Mouse (Mus musculus): ENCODE results near the gene 6430548M08Rik. TPM values are rescaled to one million over a fixed set of nuclear protein-coding genes. Genes with fewer than 3 reads are reported as not detected.

6430548M08Rik gene
- polyA plus RNA-seq, 1 experiment from 2014 or later = 30.0 TPM

- Histone ChIP-seq H3K27me3 (no peaks in the 10 kb centered on the region), H3K4me2 (replicated peaks) (peak within 1 kb of the TSS; percentile 38), H3K27ac (replicated peaks) (peak within 1 kb of the TSS; percentile 67), H3K36me3 (no peaks in the 10 kb centered on the region), H3K4me3 (0 out of 2 replicates have a peak within 1 kb of the TSS, but pooled peaks have one; percentile 2), H3K9ac (replicated peaks) (0 out of 2 replicates have a peak within 1 kb of the TSS, but pooled peaks have one; percentile 12), H3K9me3 (no peaks in the 10 kb centered on the region), H3K4me1 (peaks cover 45% of the 10 kb centered on the region)
- WGBS = 1% methylated on average over 22 of the region's 26 CpGs
- peak; percentile 81 for ATAC-seq (replicated peaks)
Measured at GRCm38 (mm10) chr8:120177318-120178123, 63.6 kb downstream of the 6430548M08Rik start, which contains the start of gene Fam92b. TSS of gene Fam92b (minus strand) at chr8:120177466.

GRCm38 (mm10) chr8:120178124-120178514, 64.2 kb downstream of the 6430548M08Rik start:
- no peak for ATAC-seq (replicated peaks)
- Histone ChIP-seq H3K9ac (replicated peaks) (no peak overlapping the region), H3K4me1 (peaks cover 45% of the 10 kb centered on the region), H3K36me3 (no peaks in the 10 kb centered on the region), H3K27ac (replicated peaks) (0 out of 2 replicates have a peak overlapping the region, but pooled peaks have one; percentile 7), H3K9me3 (no peaks in the 10 kb centered on the region), H3K27me3 (no peaks in the 10 kb centered on the region), H3K4me2 (replicated peaks) (peak overlapping the region; percentile 38), H3K4me3 (no peak overlapping the region)
- WGBS = 4% methylated on average over 10 of the region's 10 CpGs

GRCm38 (mm10) chr8:120179027-120179431, 65.1 kb downstream of the 6430548M08Rik start:
- WGBS = under 1% methylated on average over 10 of the region's 10 CpGs
- no peaks in the 10 kb centered on the region for H3K36me3 ChIP-seq
- peak overlapping the region; percentile 58; the same call in 1 of the 2 replicates for H3K27ac ChIP-seq (replicated peaks)
- peaks cover 46% of the 10 kb centered on the region for H3K4me1 ChIP-seq
- no peaks in the 10 kb centered on the region for H3K27me3 ChIP-seq
- no peak overlapping the region for H3K4me3 ChIP-seq
- peak; percentile 69 for ATAC-seq (replicated peaks)
- H3K9ac ChIP-seq (replicated peaks) = 0 out of 2 replicates have a peak overlapping the region, but pooled peaks have one; percentile 13
- H3K9me3 ChIP-seq = no peaks in the 10 kb centered on the region
- peak overlapping the region; percentile 40 for H3K4me2 ChIP-seq (replicated peaks)

- Histone ChIP-seq H3K36me3 (no peaks in the 10 kb centered on the region), H3K4me2 (replicated peaks) (no peak overlapping the region), H3K4me3 (no peak overlapping the region), H3K27me3 (no peaks in the 10 kb centered on the region), H3K9ac (replicated peaks) (no peak overlapping the region), H3K9me3 (no peaks in the 10 kb centered on the region), H3K27ac (replicated peaks) (no peak overlapping the region), H3K4me1 (peaks cover 60% of the 10 kb centered on the region)
- 35% methylated on average over 7 of the region's 7 CpGs for WGBS
- ATAC-seq (replicated peaks) = no peak
Measured at GRCm38 (mm10) chr8:120180445-120180970, 66.6 kb downstream of the 6430548M08Rik start.

- Histone ChIP-seq H3K9me3 (no peaks in the 10 kb centered on the region), H3K9ac (replicated peaks) (no peak overlapping the region), H3K4me3 (no peak overlapping the region), H3K27ac (replicated peaks) (no peak overlapping the region), H3K4me1 (peaks cover 63% of the 10 kb centered on the region), H3K36me3 (no peaks in the 10 kb centered on the region), H3K4me2 (replicated peaks) (no peak overlapping the region), H3K27me3 (no peaks in the 10 kb centered on the region)
- 89% methylated on average over 5 of the region's 5 CpGs for WGBS
- ATAC-seq (replicated peaks) = no peak
Measured at GRCm38 (mm10) chr8:120181274-120181673, 67.3 kb downstream of the 6430548M08Rik start.

DNA sequence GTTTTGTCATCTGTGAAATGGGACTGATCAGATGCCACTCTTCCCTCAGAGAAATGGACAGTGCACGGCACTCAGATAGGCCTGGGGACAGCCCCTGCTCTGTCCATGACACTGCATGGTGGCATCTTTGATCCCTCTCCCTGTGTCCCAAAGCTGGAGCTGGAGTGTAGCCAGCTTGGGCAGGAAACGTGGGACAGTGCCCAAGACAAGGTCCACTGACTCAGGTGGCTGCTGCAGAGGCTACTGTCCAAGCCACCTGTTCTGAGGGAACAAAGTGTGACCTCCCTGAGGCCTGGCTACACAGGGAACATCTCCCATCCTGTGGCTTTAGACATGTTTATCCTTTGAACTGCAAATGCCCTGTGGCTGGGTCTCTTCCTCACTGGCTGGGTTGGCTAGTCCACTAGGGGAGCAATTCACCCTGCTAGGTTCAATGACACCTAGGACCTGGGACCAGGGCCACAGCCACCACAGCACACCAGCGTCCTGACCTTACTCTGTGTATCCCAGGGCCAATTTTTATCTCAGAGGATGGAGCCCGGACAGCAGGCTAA, 68.0 kb downstream of the 6430548M08Rik start:
- ATAC-seq (replicated peaks) = no peak
- H3K36me3 ChIP-seq = no peaks in the 10 kb centered on the region
- H3K27ac ChIP-seq (replicated peaks) = no peak overlapping the region
- no peaks in the 10 kb centered on the region for H3K9me3 ChIP-seq
- 89% methylated on average over 4 of the region's 4 CpGs for WGBS
- H3K4me3 ChIP-seq = no peak overlapping the region
- H3K4me1 ChIP-seq = peaks cover 63% of the 10 kb centered on the region
- no peak overlapping the region for H3K4me2 ChIP-seq (replicated peaks)
- H3K9ac ChIP-seq (replicated peaks) = no peak overlapping the region
- H3K27me3 ChIP-seq = no peaks in the 10 kb centered on the region

DNA sequence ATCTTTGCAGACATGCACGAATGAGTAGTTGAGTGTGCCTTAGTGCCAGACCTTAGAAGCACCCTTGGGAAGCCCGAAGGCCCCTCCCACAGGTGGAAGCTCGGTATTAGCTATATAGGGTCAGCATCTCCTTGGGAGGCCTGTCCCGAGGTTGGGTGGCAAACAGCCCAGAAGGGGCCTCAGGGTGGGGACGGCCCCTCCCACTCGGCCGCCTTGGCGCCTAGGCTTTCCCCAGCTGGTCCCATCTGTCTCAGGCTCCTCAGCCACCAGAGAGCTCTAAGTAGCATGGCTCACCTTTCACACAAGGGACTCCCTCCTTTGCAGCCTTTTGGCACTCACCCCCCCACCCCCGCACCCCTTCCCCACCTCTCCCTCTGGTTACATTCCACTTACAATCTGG, 70.4 kb downstream of the 6430548M08Rik start:
- ATAC-seq (replicated peaks) = no peak; the same call in 1 of the 2 replicates
- no peaks in the 10 kb centered on the region for H3K9me3 ChIP-seq
- H3K4me1 ChIP-seq = peaks cover 42% of the 10 kb centered on the region
- peak overlapping the region; percentile 27; the same call in 1 of the 2 replicates for H3K27ac ChIP-seq (replicated peaks)
- H3K9ac ChIP-seq (replicated peaks) = no peak overlapping the region
- H3K27me3 ChIP-seq = no peaks in the 10 kb centered on the region
- 28% methylated on average over 9 of the region's 9 CpGs for WGBS
- H3K36me3 ChIP-seq = no peaks in the 10 kb centered on the region
- H3K4me3 ChIP-seq = no peak overlapping the region
- no peak overlapping the region for H3K4me2 ChIP-seq (replicated peaks)

GRCm38 (mm10) chr8:120184850-120185792, 71.2 kb downstream of the 6430548M08Rik start:
- no peaks in the 10 kb centered on the region for H3K36me3 ChIP-seq
- no peaks in the 10 kb centered on the region for H3K27me3 ChIP-seq
- peak; percentile 27 for ATAC-seq (replicated peaks)
- no peak overlapping the region for H3K4me2 ChIP-seq (replicated peaks)
- no peak overlapping the region for H3K4me3 ChIP-seq
- peaks cover 35% of the 10 kb centered on the region for H3K4me1 ChIP-seq
- 14% methylated on average over 16 of the region's 17 CpGs for WGBS
- H3K9me3 ChIP-seq = no peaks in the 10 kb centered on the region
- peak overlapping the region; percentile 48 for H3K27ac ChIP-seq (replicated peaks)
- no peak overlapping the region for H3K9ac ChIP-seq (replicated peaks)

- H3K4me2 ChIP-seq (replicated peaks) = no peak overlapping the region
- H3K4me1 ChIP-seq = peaks cover 37% of the 10 kb centered on the region
- no peak overlapping the region for H3K27ac ChIP-seq (replicated peaks)
- WGBS = 63% methylated on average over 8 of the region's 8 CpGs
- H3K27me3 ChIP-seq = no peaks in the 10 kb centered on the region
- ATAC-seq (replicated peaks) = no peak
- no peak overlapping the region for H3K9ac ChIP-seq (replicated peaks)
- no peaks in the 10 kb centered on the region for H3K9me3 ChIP-seq
- H3K36me3 ChIP-seq = no peaks in the 10 kb centered on the region
- no peak overlapping the region for H3K4me3 ChIP-seq
Measured at GRCm38 (mm10) chr8:120186454-120186853, 72.5 kb downstream of the 6430548M08Rik start.

DNA sequence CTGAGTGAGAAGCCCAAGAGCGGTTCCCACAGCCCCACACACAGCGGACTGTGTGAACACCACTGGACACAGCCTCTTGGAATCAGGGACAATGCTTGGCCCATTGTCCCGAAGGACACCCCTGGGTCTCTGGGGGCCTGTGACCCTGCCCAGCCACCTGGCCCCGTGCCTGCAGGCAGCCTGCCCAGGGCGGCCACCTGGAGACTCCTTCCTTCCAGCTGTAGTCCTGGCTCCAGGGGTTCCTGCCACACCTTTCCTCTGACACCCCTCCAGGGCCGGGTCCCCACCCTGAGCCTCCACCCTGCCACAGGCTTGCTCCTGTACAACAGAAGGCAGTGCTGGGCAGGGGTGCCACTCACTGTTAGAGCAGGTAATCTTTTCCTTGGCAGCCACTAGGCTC, 74.6 kb downstream of the 6430548M08Rik start:
- H3K36me3 ChIP-seq = no peaks in the 10 kb centered on the region
- 79% methylated on average over 6 of the region's 6 CpGs for WGBS
- ATAC-seq (replicated peaks) = no peak
- no peak overlapping the region for H3K9ac ChIP-seq (replicated peaks)
- H3K4me3 ChIP-seq = no peak overlapping the region
- peaks cover 41% of the 10 kb centered on the region for H3K4me1 ChIP-seq
- no peaks in the 10 kb centered on the region for H3K27me3 ChIP-seq
- no peak overlapping the region for H3K27ac ChIP-seq (replicated peaks)
- H3K9me3 ChIP-seq = no peaks in the 10 kb centered on the region
- H3K4me2 ChIP-seq (replicated peaks) = no peak overlapping the region

- WGBS = 80% methylated on average over 6 of the region's 6 CpGs
- no peak for ATAC-seq (replicated peaks)
Measured at GRCm38 (mm10) chr8:120189440-120189839, 75.5 kb downstream of the 6430548M08Rik start.

More at GRCm38 (mm10) chr8:120189440-120189839, 75.5 kb downstream of the 6430548M08Rik start:
- Histone ChIP-seq H3K27ac (replicated peaks) (no peak overlapping the region), H3K27me3 (no peaks in the 10 kb centered on the region), H3K4me2 (replicated peaks) (no peak overlapping the region), H3K36me3 (no peaks in the 10 kb centered on the region), H3K4me1 (peaks cover 35% of the 10 kb centered on the region), H3K9ac (replicated peaks) (no peak overlapping the region), H3K9me3 (no peaks in the 10 kb centered on the region), H3K4me3 (no peak overlapping the region)

Measured in forebrain, embryonic 15.5 days (tissue).